Mouse (Mus musculus) stomach, adult 2 months (tissue): ENCODE results near the gene Ccdc170. TPM values are rescaled to one million over a fixed set of nuclear protein-coding genes. Genes with fewer than 3 reads are reported as not detected.

Source experiments
- polyA plus RNA-seq: library from polyadenylated mRNA; depleted of rRNA; stranded (reverse); fragments of >200 nt; gene quantifications from 2 replicates; pipeline ENCODE4 v1.2.3, GENCODE M21; 2012; rRNA removed

Ccdc170 gene
- not detected in 2 replicates for polyA plus RNA-seq

GRCm38 (mm10) chr10:4482355-4482754 is at the start of gene Ccdc170:
Gene Ccdc170, plus strand, starts transcription at chr10:4482502.

GRCm38 (mm10) chr10:4611386-4612155 is 129.3 kb downstream of the Ccdc170 start, which contains the start of gene Esr1:
Gene Esr1, plus strand, starts transcription at chr10:4611593.

Other genes starting within 250 kb of the Ccdc170 start
- 0.85 and 1.1 TPM in 2 replicates for gene Akap12, start 216.1 kb upstream of the Ccdc170 start, polyA plus RNA-seq
- 2.1 and 2.3 TPM in 2 replicates for gene Zbtb2, start 94.4 kb upstream of the Ccdc170 start, polyA plus RNA-seq
- gene Rmnd1, start 50.1 kb upstream of the Ccdc170 start, polyA plus RNA-seq, result 8.1 and 11.1 TPM in 2 replicates
- gene Armt1, start 50.0 kb upstream of the Ccdc170 start, polyA plus RNA-seq, result 1.7 and 1.9 TPM in 2 replicates
- gene Esr1, start 129.1 kb downstream of the Ccdc170 start, polyA plus RNA-seq, result 0.40 and 0.49 TPM in 2 replicates